Mouse (Mus musculus) CH12.LX (cell line): ENCODE results near the gene Midn. TPM values are rescaled to one million over a fixed set of nuclear protein-coding genes. Genes with fewer than 3 reads are reported as not detected.

ENCODE experiments used
- DNase-seq: peaks from one replicate; pipeline ENCODE4 v3.0.0-alpha.2; 2013; ENCODE audit errors: extremely low read depth
- H3K27ac ChIP-seq: 2 replicates; pipeline ENCODE4 v1.5.1; 2012; ENCODE audit warnings: low read depth, mild to moderate bottlenecking, control low read depth, moderate library complexity; ENCODE audit not compliant: insufficient read depth
- H3K27me3 ChIP-seq: replicated peaks from 2 replicates; pipeline ENCODE3; 2012; ENCODE audit warnings: inconsistent platforms
- H3K36me3 ChIP-seq, 2 experiments: replicated peaks in 1 of 2; 2 replicates each; pipeline versions ENCODE3 to v1.6.1; 2012; ENCODE audit warnings: inconsistent platforms in 1 of 2, low read length in 1 of 2, mild to moderate bottlenecking in 1 of 2, mixed read lengths in 1 of 2, moderate library complexity in 1 of 2; ENCODE audit not compliant: control insufficient read depth in 1 of 2, insufficient read depth in 1 of 2
- H3K4me1 ChIP-seq, 2 experiments: 2 replicates each; pipeline ENCODE4 v1.6.1; 2012; ENCODE audit warnings: inconsistent platforms in 1 of 2, moderate library complexity in 1 of 2; ENCODE audit not compliant: insufficient read depth in 2 of 2, control insufficient read depth in 1 of 2
- H3K4me2 ChIP-seq: 2 replicates; pipeline ENCODE4 v1.6.1; 2012; ENCODE audit warnings: low read depth, mild to moderate bottlenecking, control low read depth; ENCODE audit not compliant: poor library complexity, insufficient read depth, severe bottlenecking
- H3K4me3 ChIP-seq, 3 experiments: fragments of 150-350 bp in 1 of 3; sonication (generic) in 1 of 3; replicated peaks in 1 of 3; 2 replicates each; pipeline versions ENCODE3 to v1.5.1; 2011 to 2012; ENCODE audit warnings: low read depth in 2 of 3, low read length in 2 of 3, mild to moderate bottlenecking in 2 of 3, moderate library complexity in 2 of 3, control low read depth in 1 of 3, improper control_type of control experiment in 1 of 3, inconsistent platforms in 1 of 3, mixed read lengths in 1 of 3; ENCODE audit not compliant: poor library complexity in 1 of 3
- H3K79me2 ChIP-seq: replicated peaks from 2 replicates; pipeline ENCODE4 v1.6.1; 2012; ENCODE audit warnings: mild to moderate bottlenecking, moderate library complexity; ENCODE audit not compliant: control insufficient read depth, poor library complexity, insufficient read depth, severe bottlenecking; ENCODE audit errors: extremely low read depth
- H3K9ac ChIP-seq: 2 replicates; pipeline ENCODE4 v1.6.1; 2012; ENCODE audit warnings: low read depth, mild to moderate bottlenecking, control low read depth, moderate library complexity; ENCODE audit not compliant: insufficient read depth
- H3K9me3 ChIP-seq: replicated peaks from 2 replicates; pipeline ENCODE3; 2012; ENCODE audit warnings: low read length, inconsistent platforms, mixed read lengths
- CHD1 ChIP-seq: IDR thresholded peaks from 2 replicates; pipeline ENCODE4 v1.6.1; 2012; ENCODE audit warnings: low read depth, low read length, improper control_type of control experiment, inconsistent platforms
- CHD2 ChIP-seq: IDR thresholded peaks from 2 replicates; pipeline ENCODE4 v1.6.1; 2011; ENCODE audit warnings: low read length, improper control_type of control experiment
- ELF1 ChIP-seq: IDR thresholded peaks from 2 replicates; pipeline ENCODE4 v1.6.1; 2014; ENCODE audit warnings: low read depth, mild to moderate bottlenecking, inconsistent platforms, low read length, improper control_type of control experiment
- IRF4 ChIP-seq: IDR thresholded peaks from 2 replicates; pipeline ENCODE4 v1.6.1; 2014; ENCODE audit warnings: low read depth, mild to moderate bottlenecking, inconsistent platforms, low read length, improper control_type of control experiment
- MAZ ChIP-seq: IDR thresholded peaks from 2 replicates; pipeline ENCODE4 v1.6.1; 2012; ENCODE audit warnings: low read depth, mild to moderate bottlenecking, inconsistent platforms, low read length, improper control_type of control experiment, moderate library complexity
- MEF2A ChIP-seq: IDR thresholded peaks from 2 replicates; pipeline ENCODE4 v1.6.1; 2014; ENCODE audit warnings: low read depth, mild to moderate bottlenecking, inconsistent platforms, low read length, improper control_type of control experiment, borderline replicate concordance
- MYC ChIP-seq: IDR thresholded peaks from 2 replicates; pipeline ENCODE4 v1.6.1; 2011; ENCODE audit warnings: low read depth, mild to moderate bottlenecking, improper control_type of control experiment, low read length
- NRF1 ChIP-seq: IDR thresholded peaks from 2 replicates; pipeline ENCODE4 v1.6.1; 2014; ENCODE audit warnings: low read depth, mild to moderate bottlenecking, inconsistent platforms, low read length, improper control_type of control experiment, moderate library complexity
- RAD21 ChIP-seq: IDR thresholded peaks from 2 replicates; pipeline ENCODE4 v1.6.1; 2011; ENCODE audit warnings: low read depth, mild to moderate bottlenecking, low read length, improper control_type of control experiment, moderate library complexity
- SIN3A ChIP-seq: IDR thresholded peaks from 2 replicates; pipeline ENCODE4 v1.6.1; 2012; ENCODE audit warnings: low read length, improper control_type of control experiment, inconsistent platforms
- UBTF ChIP-seq: IDR thresholded peaks from 2 replicates; pipeline ENCODE4 v1.6.1; 2012; ENCODE audit warnings: low read depth, mild to moderate bottlenecking, inconsistent platforms, low read length, improper control_type of control experiment, moderate library complexity
- USF1 ChIP-seq: IDR thresholded peaks from 2 replicates; pipeline ENCODE4 v1.6.1; 2014; ENCODE audit warnings: low read depth, mild to moderate bottlenecking, inconsistent platforms, low read length, improper control_type of control experiment
- ZKSCAN1 ChIP-seq: IDR thresholded peaks from 2 replicates; pipeline ENCODE4 v1.6.1; 2012; ENCODE audit warnings: low read depth, inconsistent platforms, low read length, improper control_type of control experiment, borderline replicate concordance
- dilution Hi-C: fragments of 300-500 bp; cut with MboI; formaldehyde crosslinking; loops from 2 replicates; pipeline ENCODE4 v1.14.3; 2020; ENCODE audit warnings: low sequenced_read_pairs; ENCODE audit not compliant: extremely low pct_unique_long_range_greater_than_20kb, extremely low pct_ligation_motif_present
- in situ Hi-C: fragments of 300-500 bp; cut with MboI; formaldehyde crosslinking; loops from 3 replicates; pipeline ENCODE4 v1.14.3; 2019; ENCODE audit warnings: low sequenced_read_pairs, low pct_ligation_motif_present, low pct_unique_long_range_greater_than_20kb, mixed read lengths
- polyA plus RNA-seq: library from polyadenylated mRNA; unstranded; fragments of >175 nt; gene quantifications from 2 replicates; pipeline ENCODE4 v1.2.1, GENCODE M21; 2012; ENCODE audit warnings: low read depth; ENCODE audit not compliant: insufficient read length
- total RNA-seq, 2 experiments: library from RNA; depleted of rRNA; stranded (reverse); fragments of 300-350 nt in 1 of 2; fragments of >200 nt in 1 of 2; gene quantifications; 2 replicates each; pipeline ENCODE4 v1.2.3; 2012 to 2014

Midn gene
- total and polyA plus RNA-seq, 3 experiments = 4.7 to 33.2 (median 16.2) TPM

DNA sequence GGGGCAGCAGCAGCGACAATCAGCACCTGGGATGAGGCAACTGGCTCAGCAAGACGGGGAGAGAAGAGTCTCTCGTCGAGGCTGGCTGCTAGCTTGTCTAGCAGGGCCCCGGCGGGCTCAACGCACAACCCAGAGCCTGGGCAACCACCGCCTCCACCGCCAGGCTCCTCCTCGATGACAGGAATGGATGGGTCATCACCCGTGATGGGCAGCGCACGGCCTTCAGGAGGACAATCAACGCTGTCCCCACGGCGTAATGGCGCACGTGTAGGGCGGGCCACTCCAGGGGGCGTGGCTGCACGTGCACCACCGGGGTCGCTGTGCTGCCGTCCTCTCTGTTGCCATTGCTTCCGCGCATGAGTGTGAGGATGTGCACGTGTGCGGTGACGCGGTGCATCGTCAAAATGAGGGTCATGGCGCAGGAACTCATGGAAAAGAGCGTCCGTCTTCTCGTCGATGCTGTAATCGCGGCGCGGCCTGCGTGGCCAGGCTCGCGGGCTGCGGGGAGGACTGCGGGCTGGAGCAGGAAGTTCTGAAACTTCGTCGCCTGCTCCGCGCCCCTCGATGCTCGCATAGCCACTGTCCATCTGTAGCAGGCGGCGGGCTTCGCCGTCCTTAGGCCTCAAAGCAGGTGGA, 16.6 kb upstream of the Midn start:
- Histone ChIP-seq H3K36me3 (peaks cover 63 to 77% of the 10 kb centered on the region in 2 experiments), H3K4me2 (no peak overlapping the region), H3K27me3 (no peaks in the 10 kb centered on the region), H3K9ac (no peak overlapping the region), H3K9me3 (no peaks in the 10 kb centered on the region)
- in situ Hi-C loops (no loop called here), dilution Hi-C loops (no loop called here)
- TF ChIP-seq MEF2A = no peak
- TF ChIP-seq CHD1 = no peak
- TF ChIP-seq ZKSCAN1 = no peak
- no peak for TF ChIP-seq RAD21
- TF ChIP-seq USF1 = no peak
- no peak for TF ChIP-seq SIN3A
- no peak for TF ChIP-seq CHD2
- TF ChIP-seq, all 38 proteins: peak for 0
- DNase-seq = no peak
- H3K27ac ChIP-seq = no peak overlapping the region
- H3K4me1 ChIP-seq = peaks cover 6 to 9% of the 10 kb centered on the region in 2 experiments; a peak in 3 of 4 replicates
- H3K79me2 ChIP-seq = no peaks in the 10 kb centered on the region
- H3K4me3 ChIP-seq = peak overlapping the region in 1 of 3 experiments; percentile 0

DNA sequence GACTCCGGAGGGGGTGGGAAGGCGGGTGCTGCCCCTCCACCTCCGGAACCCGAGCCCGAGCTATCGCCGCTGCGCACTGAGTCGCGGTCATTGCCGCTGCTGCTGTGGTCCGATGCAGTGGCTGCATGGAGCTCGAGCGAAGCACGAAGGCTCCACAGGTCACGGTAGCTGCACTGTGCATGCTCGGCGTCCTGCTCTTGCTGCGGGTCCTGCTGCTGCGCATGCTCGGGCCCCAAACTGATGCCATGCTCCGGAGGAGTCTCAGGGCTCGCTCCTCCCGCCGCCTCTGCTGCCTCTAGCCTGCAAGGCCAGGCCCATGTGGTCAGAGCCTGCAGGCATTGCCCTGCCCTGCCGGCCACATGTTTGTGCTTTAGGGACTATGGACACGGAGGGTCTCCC, 16.1 kb upstream of the Midn start:
- in situ Hi-C loops = no loop called here
- DNase-seq = no peak
- Histone ChIP-seq H3K9me3 (no peaks in the 10 kb centered on the region), H3K4me1 (peaks cover 6 to 9% of the 10 kb centered on the region in 2 experiments)
- TF ChIP-seq IRF4 (no peak), UBTF (no peak), ELF1 (no peak), RAD21 (no peak), CHD2 (no peak), NRF1 (no peak), MAZ (no peak), MEF2A (no peak), MYC (no peak)
- TF ChIP-seq, all 38 proteins: peak for 0
- peaks cover 59 to 72% of the 10 kb centered on the region in 2 experiments for H3K36me3 ChIP-seq
- dilution Hi-C loops = no loop called here
- no peaks in the 10 kb centered on the region for H3K27me3 ChIP-seq
- no peak overlapping the region for H3K27ac ChIP-seq
- H3K9ac ChIP-seq = no peak overlapping the region
- no peaks in the 10 kb centered on the region for H3K79me2 ChIP-seq
- H3K4me3 ChIP-seq = no peak overlapping the region
- H3K4me2 ChIP-seq = no peak overlapping the region
